Mouse (Mus musculus): ENCODE measurements at regions not wholly inside any gene's neighbourhood (a gene's known extent, or its start where the extent isn't known, plus 50 kb on each side); places are given as distances from the start of the nearest gene placed in this dataset.

GRCm38 (mm10) chr10:109134521-109134920 lies 123.7 kb upstream of the Syt1 start:
- no peak for TF ChIP-seq CTCF (IDR thresholded peaks at IDR 0.05; ENCODE audit: extremely low read depth, insufficient read depth, low read length)
- no peak for TF ChIP-seq POLR2A (IDR thresholded peaks at IDR 0.05; ENCODE audit: extremely low read depth, insufficient read depth, low read length)
